Mouse (Mus musculus) thymus, adult 2 months (tissue): ENCODE data around the gene Spata21. TPM values are rescaled to one million over a fixed set of nuclear protein-coding genes. Genes with fewer than 3 reads are reported as not detected.

Experiments used
- DNase-seq: peaks from one replicate; pipeline ENCODE4 v3.0.0; 2021
- H3K27ac ChIP-seq: fragments of 200-500 bp; 2 replicates; pipeline ENCODE4 v1.5.1; 2012; ENCODE audit warnings: low read length, control low read depth; ENCODE audit not compliant: control insufficient read depth, insufficient read depth
- H3K27me3 ChIP-seq: fragments of 200-500 bp; 2 replicates; pipeline ENCODE4 v1.6.1; 2012; ENCODE audit warnings: mild to moderate bottlenecking, low read length, moderate library complexity, mixed read lengths; ENCODE audit not compliant: control insufficient read depth, insufficient read depth
- H3K36me3 ChIP-seq: fragments of 200-500 bp; 2 replicates; pipeline ENCODE4 v1.6.1; 2012; ENCODE audit warnings: mild to moderate bottlenecking, low read length, moderate library complexity; ENCODE audit not compliant: control insufficient read depth, insufficient read depth
- H3K4me1 ChIP-seq: fragments of 200-500 bp; replicated peaks from 2 replicates; pipeline ENCODE4 v1.6.1; 2012; ENCODE audit warnings: low read length; ENCODE audit not compliant: control insufficient read depth, insufficient read depth
- H3K4me3 ChIP-seq: fragments of 200-500 bp; 2 replicates; pipeline ENCODE4 v1.5.1; 2012; ENCODE audit warnings: mild to moderate bottlenecking, low read length, control low read depth, moderate library complexity; ENCODE audit not compliant: control insufficient read depth, insufficient read depth
- CTCF ChIP-seq: fragments of 200-500 bp; IDR thresholded peaks from 2 replicates; pipeline ENCODE4 v1.5.1; 2012; ENCODE audit warnings: mild to moderate bottlenecking, control low read depth, low read length, moderate library complexity, borderline replicate concordance; ENCODE audit not compliant: control insufficient read depth, poor library complexity, insufficient read depth; ENCODE audit errors: extremely low read depth
- POLR2A ChIP-seq: fragments of 200-500 bp; IDR thresholded peaks from 2 replicates; pipeline ENCODE4 v1.6.1; 2012; ENCODE audit warnings: mild to moderate bottlenecking, low read length, control low read depth, moderate library complexity; ENCODE audit not compliant: control insufficient read depth, poor library complexity, insufficient read depth; ENCODE audit errors: extremely low read depth
- whole genome bisulfite sequencing: fragments of 180-500 bp; shearing (Covaris S2); methylation state at CpG from one replicate; pipeline ENCODE4 v1.1.7; 2018; 5-methylcytosine and 5-hydroxymethylcytosine counted together
- polyA plus RNA-seq: library from polyadenylated mRNA; depleted of rRNA; stranded (reverse); fragments of >200 nt; gene quantifications from 2 replicates; pipeline ENCODE4 v1.2.3, GENCODE M21; 2012

Gene Spata21
- polyA plus RNA-seq, 1 experiment, result 0.23 TPM

DNA sequence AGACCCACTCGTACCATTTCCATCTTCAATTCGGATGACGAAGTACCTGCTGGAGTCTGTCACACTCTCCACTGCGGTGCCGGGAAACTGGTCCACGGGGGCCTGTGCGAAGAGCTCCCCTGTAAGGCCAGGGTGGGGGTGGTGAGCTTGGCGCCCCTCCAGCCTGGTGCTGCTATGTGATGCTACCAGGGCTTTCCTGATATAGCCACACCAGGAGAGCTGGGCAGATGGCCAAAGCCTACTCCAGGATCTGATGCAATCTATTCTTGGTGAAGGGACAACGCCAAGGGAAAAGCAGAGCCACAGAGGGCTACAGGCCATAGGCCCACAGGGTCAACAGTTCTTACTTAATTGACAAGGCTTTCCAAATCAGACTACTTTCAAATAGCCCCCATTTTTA is 14.5 kb upstream of the Spata21 start:
- Histone ChIP-seq H3K27ac (no peak overlapping the region), H3K27me3 (no peaks in the 10 kb centered on the region), H3K36me3 (peaks cover 30% of the 10 kb centered on the region), H3K4me1 (peaks cover 13% of the 10 kb centered on the region), H3K4me3 (no peak overlapping the region)
- no peak for TF ChIP-seq CTCF
- no peak for TF ChIP-seq POLR2A
- DNase-seq, result no peak
- WGBS, result 98% methylated on average over 9 of the region's 9 CpGs

DNA sequence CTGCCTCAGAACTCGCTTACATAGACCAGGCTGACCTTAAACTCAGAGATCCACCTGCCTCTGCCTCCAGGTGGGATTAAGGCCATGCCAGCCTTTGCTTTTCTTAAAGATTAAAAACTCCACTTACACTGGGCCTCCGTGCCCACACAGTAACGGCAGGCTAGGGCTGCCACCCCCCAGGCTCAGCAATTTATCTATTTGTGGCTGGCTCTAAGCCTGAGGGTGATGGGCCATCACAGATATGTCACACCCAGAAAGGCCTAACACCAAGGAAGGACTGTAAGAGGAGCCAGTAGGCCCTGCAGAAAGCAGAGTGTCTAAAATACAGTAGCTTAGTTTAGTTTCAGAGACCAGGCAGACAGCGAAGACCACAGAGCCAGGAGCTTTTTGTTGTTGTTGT is 14.0 kb upstream of the Spata21 start:
- peaks cover 13% of the 10 kb centered on the region for H3K4me1 ChIP-seq
- H3K36me3 ChIP-seq, result peaks cover 26% of the 10 kb centered on the region
- H3K27me3 ChIP-seq, result no peaks in the 10 kb centered on the region
- no peak for TF ChIP-seq POLR2A
- no peak for TF ChIP-seq CTCF
- no peak for DNase-seq
- WGBS, result 98% methylated on average over 4 of the region's 4 CpGs
- H3K27ac ChIP-seq, result no peak overlapping the region
- no peak overlapping the region for H3K4me3 ChIP-seq

- Histone ChIP-seq H3K27me3 (no peaks in the 10 kb centered on the region), H3K36me3 (peaks cover 12% of the 10 kb centered on the region; the same call in 1 of the 2 replicates), H3K4me3 (peak overlapping the region; percentile 94), H3K27ac (no peak overlapping the region), H3K4me1 (peaks cover 13% of the 10 kb centered on the region)
- TF ChIP-seq CTCF, result no peak
- no peak for TF ChIP-seq POLR2A
- WGBS, result 18% methylated on average over 17 of the region's 17 CpGs
- no peak for DNase-seq
Observed at GRCm38 (mm10) chr4:141076761-141077506, 11.2 kb upstream of the Spata21 start.

DNA sequence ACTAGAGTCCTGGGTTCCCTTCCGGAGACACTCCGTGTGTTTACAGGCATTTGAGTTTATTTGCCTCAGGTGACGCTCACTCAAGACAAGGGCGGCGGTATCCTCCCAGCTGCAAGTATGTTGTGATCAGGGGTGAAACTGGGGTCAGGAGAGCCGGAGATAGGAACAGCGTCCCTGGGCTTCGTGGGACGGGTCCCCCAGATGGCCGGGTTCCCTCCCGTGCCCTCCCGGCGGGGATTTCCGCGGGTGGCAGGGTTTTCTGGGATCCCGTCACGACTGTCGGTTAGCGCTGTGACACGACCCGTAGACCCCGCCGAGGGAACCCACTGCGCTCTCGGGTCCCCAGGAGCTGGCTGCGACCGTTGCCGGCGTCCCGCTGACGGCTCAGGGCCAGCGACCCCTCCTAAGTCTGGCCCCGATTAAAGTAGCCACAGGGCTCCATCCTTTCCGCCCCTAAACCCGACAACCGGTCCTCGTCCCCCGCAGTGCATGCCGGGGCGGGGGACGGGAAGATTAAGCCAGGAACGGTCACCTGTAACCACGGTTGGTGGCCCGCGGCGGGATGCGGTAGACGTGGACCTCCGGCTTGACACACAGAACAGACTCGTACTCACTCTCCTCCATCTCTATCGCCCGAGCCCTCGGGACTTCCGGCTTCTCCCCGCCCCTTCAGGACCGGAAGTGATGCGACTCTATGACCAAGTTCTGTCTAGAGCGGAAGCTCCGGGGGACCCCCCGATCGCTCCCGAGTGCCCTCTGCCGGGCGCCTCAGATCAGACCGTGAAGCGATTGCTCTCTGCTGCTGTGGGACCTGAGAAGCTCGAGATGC is 10.2 kb upstream of the Spata21 start, which contains the start of gene Necap2:
Gene Necap2, minus strand, starts transcription at position 677 of the 829 bp plus-strand sequence.
- Histone ChIP-seq H3K27ac (no peak within 1 kb of the TSS), H3K27me3 (no peaks in the 10 kb centered on the region)

GRCm38 (mm10) chr4:141078510-141079137 is 9.5 kb upstream of the Spata21 start:
- 80% methylated on average over 18 of the region's 18 CpGs for WGBS

More for the DNA sequence above, 10.2 kb upstream of the Spata21 start, which contains the start of gene Necap2:
- WGBS, result under 1% methylated on average over 67 of the region's 67 CpGs
- DNase-seq, result peak; percentile 95
- Histone ChIP-seq H3K36me3 (peaks cover 10% of the 10 kb centered on the region; the same call in 1 of the 2 replicates), H3K4me1 (peaks cover 13% of the 10 kb centered on the region), H3K4me3 (peak within 1 kb of the TSS; percentile 94)
- peak; percentile 86 for TF ChIP-seq POLR2A
- TF ChIP-seq CTCF, result peak; percentile 87

GRCm38 (mm10) chr4:141086862-141087261 is 1.3 kb upstream of the Spata21 start:
- no peak for DNase-seq
- TF ChIP-seq POLR2A (no peak), CTCF (no peak)
- Histone ChIP-seq H3K4me3 (no peak overlapping the region), H3K27ac (no peak overlapping the region), H3K36me3 (no peaks in the 10 kb centered on the region), H3K27me3 (no peaks in the 10 kb centered on the region), H3K4me1 (no peaks in the 10 kb centered on the region)
- 94% methylated on average over 10 of the region's 10 CpGs for WGBS

More at GRCm38 (mm10) chr4:141078510-141079137, 9.5 kb upstream of the Spata21 start:
- Histone ChIP-seq H3K27ac (no peak overlapping the region), H3K36me3 (peaks cover 2% of the 10 kb centered on the region; the same call in 1 of the 2 replicates), H3K4me1 (peaks cover 13% of the 10 kb centered on the region), H3K4me3 (no peak overlapping the region), H3K27me3 (no peaks in the 10 kb centered on the region)
- no peak for TF ChIP-seq CTCF
- no peak for DNase-seq
